Mouse (Mus musculus): ENCODE results near the gene Erlin1. TPM values are rescaled to one million over a fixed set of nuclear protein-coding genes. Genes with fewer than 3 reads are reported as not detected.
A peak's percentile ranks its signal among the peaks of the same experiment; 100 is the strongest.

Erlin1 gene
- 15.1 and 16.3 TPM in 2 replicates for polyA plus RNA-seq (2014; fragmentation: Nextera tagmentation; extraction: Ambion mirVana)

- DNase-seq: peak; percentile 96
- Histone ChIP-seq H3K4me1 (ENCODE audit: control insufficient read depth, insufficient read depth, low read length) (peaks cover 10% of the 10 kb centered on the region), H3K4me2 (ENCODE audit: low read length) (peak within 1 kb of the TSS; percentile 89), H3K4me3 (replicated peaks; ENCODE audit: low read depth, low read length) (peak within 1 kb of the TSS; percentile 76), H3K9ac (replicated peaks; ENCODE audit: low read length) (peak within 1 kb of the TSS; percentile 80), H3K27ac (replicated peaks; ENCODE audit: low read depth, low read length) (peak within 1 kb of the TSS; percentile 77), H3K9me3 (ENCODE audit: control insufficient read depth, low read length) (no peaks in the 10 kb centered on the region), H3K27me3 (ENCODE audit: control insufficient read depth, insufficient read depth, low read length) (no peaks in the 10 kb centered on the region), H3K36me3 (ENCODE audit: control insufficient read depth, insufficient read depth, low read length) (peaks cover 14% of the 10 kb centered on the region; the same call in 1 of the 2 replicates)
- peak; percentile 97 for ATAC-seq (ENCODE audit: low FRiP score, low TSS enrichment)
- WGBS: under 1% methylated on average over 75 of the region's 75 CpGs
These were observed at the start of gene Erlin1 for GRCm38 (mm10) chr19:44069121-44069913. Gene Erlin1 (minus strand): TSS chr19:44069785.

- H3K27ac ChIP-seq (replicated peaks; ENCODE audit: low read depth, low read length): no peak overlapping the region
- H3K4me3 ChIP-seq (replicated peaks; ENCODE audit: low read depth, low read length): no peak overlapping the region
- H3K4me1 ChIP-seq (ENCODE audit: control insufficient read depth, insufficient read depth, low read length): no peaks in the 10 kb centered on the region
- no peaks in the 10 kb centered on the region for H3K27me3 ChIP-seq (ENCODE audit: control insufficient read depth, insufficient read depth, low read length)
- no peak overlapping the region for H3K4me2 ChIP-seq (ENCODE audit: low read length)
- no peak overlapping the region for H3K9ac ChIP-seq (replicated peaks; ENCODE audit: low read length)
- DNase-seq (no peak), ATAC-seq (ENCODE audit: low FRiP score, low TSS enrichment) (no peak)
- peaks cover 88% of the 10 kb centered on the region for H3K36me3 ChIP-seq (ENCODE audit: control insufficient read depth, insufficient read depth, low read length)
- no peaks in the 10 kb centered on the region for H3K9me3 ChIP-seq (ENCODE audit: control insufficient read depth, low read length)
These were observed 48.2 kb upstream of the Erlin1 start for GRCm38 (mm10) chr19:44117793-44118192.

GRCm38 (mm10) chr19:44111706-44112105, 42.1 kb upstream of the Erlin1 start:
- DNase-seq: peak; percentile 41
- no peak overlapping the region for H3K4me3 ChIP-seq (replicated peaks; ENCODE audit: low read depth, low read length)
- H3K9me3 ChIP-seq (ENCODE audit: control insufficient read depth, low read length): no peaks in the 10 kb centered on the region
- H3K27me3 ChIP-seq (ENCODE audit: control insufficient read depth, insufficient read depth, low read length): no peaks in the 10 kb centered on the region
- H3K27ac ChIP-seq (replicated peaks; ENCODE audit: low read depth, low read length): no peak overlapping the region
- H3K9ac ChIP-seq (replicated peaks; ENCODE audit: low read length): no peak overlapping the region
- WGBS: 53% methylated on average over 7 of the region's 7 CpGs
- no peak for ATAC-seq (ENCODE audit: low FRiP score, low TSS enrichment)
- H3K36me3 ChIP-seq (ENCODE audit: control insufficient read depth, insufficient read depth, low read length): peaks cover 59% of the 10 kb centered on the region
- peaks cover 4% of the 10 kb centered on the region; the same call in 1 of the 2 replicates for H3K4me1 ChIP-seq (ENCODE audit: control insufficient read depth, insufficient read depth, low read length)
- H3K4me2 ChIP-seq (ENCODE audit: low read length): no peak overlapping the region

GRCm38 (mm10) chr19:44110356-44110755, 40.8 kb upstream of the Erlin1 start:
- Histone ChIP-seq H3K4me2 (ENCODE audit: low read length) (no peak overlapping the region), H3K27me3 (ENCODE audit: control insufficient read depth, insufficient read depth, low read length) (no peaks in the 10 kb centered on the region), H3K9ac (replicated peaks; ENCODE audit: low read length) (no peak overlapping the region), H3K4me3 (replicated peaks; ENCODE audit: low read depth, low read length) (no peak overlapping the region), H3K36me3 (ENCODE audit: control insufficient read depth, insufficient read depth, low read length) (peaks cover 49% of the 10 kb centered on the region), H3K4me1 (ENCODE audit: control insufficient read depth, insufficient read depth, low read length) (peaks cover 15% of the 10 kb centered on the region), H3K9me3 (ENCODE audit: control insufficient read depth, low read length) (no peaks in the 10 kb centered on the region), H3K27ac (replicated peaks; ENCODE audit: low read depth, low read length) (no peak overlapping the region)
- ATAC-seq (ENCODE audit: low FRiP score, low TSS enrichment): no peak
- WGBS: 90% methylated on average over 9 of the region's 9 CpGs
- DNase-seq: no peak

GRCm38 (mm10) chr19:44108996-44109395, 39.4 kb upstream of the Erlin1 start:
- Histone ChIP-seq H3K27me3 (ENCODE audit: control insufficient read depth, insufficient read depth, low read length) (no peaks in the 10 kb centered on the region), H3K27ac (replicated peaks; ENCODE audit: low read depth, low read length) (no peak overlapping the region), H3K4me1 (ENCODE audit: control insufficient read depth, insufficient read depth, low read length) (peaks cover 15% of the 10 kb centered on the region), H3K4me3 (replicated peaks; ENCODE audit: low read depth, low read length) (no peak overlapping the region), H3K36me3 (ENCODE audit: control insufficient read depth, insufficient read depth, low read length) (peaks cover 36% of the 10 kb centered on the region), H3K9ac (replicated peaks; ENCODE audit: low read length) (no peak overlapping the region), H3K4me2 (ENCODE audit: low read length) (no peak overlapping the region), H3K9me3 (ENCODE audit: control insufficient read depth, low read length) (no peaks in the 10 kb centered on the region)
- ATAC-seq (ENCODE audit: low FRiP score, low TSS enrichment) (no peak), DNase-seq (no peak)

- peak overlapping the region; percentile 89 for H3K4me2 ChIP-seq (ENCODE audit: low read length)
- peaks cover 26% of the 10 kb centered on the region for H3K36me3 ChIP-seq (ENCODE audit: control insufficient read depth, insufficient read depth, low read length)
- no peaks in the 10 kb centered on the region for H3K27me3 ChIP-seq (ENCODE audit: control insufficient read depth, insufficient read depth, low read length)
- DNase-seq (peak; percentile 8), ATAC-seq (ENCODE audit: low FRiP score, low TSS enrichment) (peak; percentile 25; the same call in 1 of the 2 replicates)
- H3K9ac ChIP-seq (replicated peaks; ENCODE audit: low read length): peak overlapping the region; percentile 62
- no peak overlapping the region for H3K27ac ChIP-seq (replicated peaks; ENCODE audit: low read depth, low read length)
- no peaks in the 10 kb centered on the region for H3K9me3 ChIP-seq (ENCODE audit: control insufficient read depth, low read length)
- WGBS: 28% methylated on average over 22 of the region's 22 CpGs
- H3K4me3 ChIP-seq (replicated peaks; ENCODE audit: low read depth, low read length): peak overlapping the region; percentile 85
- peaks cover 15% of the 10 kb centered on the region for H3K4me1 ChIP-seq (ENCODE audit: control insufficient read depth, insufficient read depth, low read length)
These were observed 38.3 kb upstream of the Erlin1 start for GRCm38 (mm10) chr19:44107661-44108521.

GRCm38 (mm10) chr19:44106831-44107660, 37.5 kb upstream of the Erlin1 start, which contains the start of gene Chuk:
Gene Chuk (minus strand): TSS chr19:44107480.
- peak within 1 kb of the TSS; percentile 90 for H3K9ac ChIP-seq (replicated peaks; ENCODE audit: low read length)
- ATAC-seq (ENCODE audit: low FRiP score, low TSS enrichment): peak; percentile 99
- peaks cover 21% of the 10 kb centered on the region for H3K36me3 ChIP-seq (ENCODE audit: control insufficient read depth, insufficient read depth, low read length)
- DNase-seq: peak; percentile 100
- H3K4me3 ChIP-seq (replicated peaks; ENCODE audit: low read depth, low read length): peak within 1 kb of the TSS; percentile 85
- H3K27ac ChIP-seq (replicated peaks; ENCODE audit: low read depth, low read length): peak within 1 kb of the TSS; percentile 83
- H3K4me2 ChIP-seq (ENCODE audit: low read length): peak within 1 kb of the TSS; percentile 89
- 1% methylated on average over 66 of the region's 67 CpGs for WGBS
- H3K4me1 ChIP-seq (ENCODE audit: control insufficient read depth, insufficient read depth, low read length): peaks cover 15% of the 10 kb centered on the region
- no peaks in the 10 kb centered on the region for H3K27me3 ChIP-seq (ENCODE audit: control insufficient read depth, insufficient read depth, low read length)
- no peaks in the 10 kb centered on the region for H3K9me3 ChIP-seq (ENCODE audit: control insufficient read depth, low read length)

- no peak overlapping the region for H3K4me3 ChIP-seq (replicated peaks; ENCODE audit: low read depth, low read length)
- WGBS: 93% methylated on average over 1 of the region's 1 CpGs
- no peak for ATAC-seq (ENCODE audit: low FRiP score, low TSS enrichment)
- H3K27ac ChIP-seq (replicated peaks; ENCODE audit: low read depth, low read length): no peak overlapping the region
- DNase-seq: no peak
- peaks cover 20% of the 10 kb centered on the region for H3K36me3 ChIP-seq (ENCODE audit: control insufficient read depth, insufficient read depth, low read length)
- no peaks in the 10 kb centered on the region for H3K9me3 ChIP-seq (ENCODE audit: control insufficient read depth, low read length)
- H3K9ac ChIP-seq (replicated peaks; ENCODE audit: low read length): no peak overlapping the region
- peaks cover 15% of the 10 kb centered on the region for H3K4me1 ChIP-seq (ENCODE audit: control insufficient read depth, insufficient read depth, low read length)
- H3K4me2 ChIP-seq (ENCODE audit: low read length): no peak overlapping the region
- H3K27me3 ChIP-seq (ENCODE audit: control insufficient read depth, insufficient read depth, low read length): no peaks in the 10 kb centered on the region
These were observed 34.8 kb upstream of the Erlin1 start for GRCm38 (mm10) chr19:44104393-44104792.
